Mouse (Mus musculus) frontal cortex, adult 2 months (tissue): ENCODE results near the gene Slc6a1. TPM values are rescaled to one million over a fixed set of nuclear protein-coding genes. Genes with fewer than 3 reads are reported as not detected.
"Not testable (repeated sequence)": the region's sequence is repeated elsewhere in the genome, so short reads cannot be mapped to it uniquely, and the experiment has no call there.

Source experiments
- DNase-seq, 2 experiments: peaks; one replicate each; pipeline ENCODE4 v3.0.0; 2022; ENCODE audit warnings: low spot score in 1 of 2; ENCODE audit errors: extremely low spot score in 1 of 2
- polyA plus RNA-seq: library from polyadenylated mRNA; depleted of rRNA; stranded (reverse); fragments of >200 nt; gene quantifications from 2 replicates; pipeline ENCODE4 v1.2.3, GENCODE M21; 2012

Slc6a1 gene
- polyA plus RNA-seq, 1 experiment = 446 TPM

GRCm38 (mm10) chr6:114289106-114289505 lies 6.7 kb downstream of the Slc6a1 start:
- no peak for DNase-seq

DNA sequence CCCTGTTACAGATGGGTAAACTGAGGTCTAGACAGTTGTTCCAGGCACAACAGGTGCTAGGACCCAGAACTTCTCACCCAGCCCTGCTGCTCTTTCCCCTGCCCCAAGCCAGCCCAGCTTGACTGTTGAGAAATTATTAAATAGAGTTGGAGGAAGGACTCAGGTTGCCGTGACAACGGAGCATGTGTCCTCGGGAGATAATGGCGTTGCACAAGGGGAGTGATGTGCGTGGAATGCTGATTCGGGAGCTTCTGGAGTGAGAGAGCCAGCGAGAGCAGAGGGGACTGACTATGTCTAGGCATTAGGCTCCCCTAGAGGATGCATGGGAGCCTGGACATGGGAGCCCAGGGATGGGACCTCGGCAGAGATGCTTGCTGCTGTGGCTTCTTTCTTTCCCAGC lies 7.7 kb downstream of the Slc6a1 start:
- peak; percentile 56 to 75 for DNase-seq

DNA sequence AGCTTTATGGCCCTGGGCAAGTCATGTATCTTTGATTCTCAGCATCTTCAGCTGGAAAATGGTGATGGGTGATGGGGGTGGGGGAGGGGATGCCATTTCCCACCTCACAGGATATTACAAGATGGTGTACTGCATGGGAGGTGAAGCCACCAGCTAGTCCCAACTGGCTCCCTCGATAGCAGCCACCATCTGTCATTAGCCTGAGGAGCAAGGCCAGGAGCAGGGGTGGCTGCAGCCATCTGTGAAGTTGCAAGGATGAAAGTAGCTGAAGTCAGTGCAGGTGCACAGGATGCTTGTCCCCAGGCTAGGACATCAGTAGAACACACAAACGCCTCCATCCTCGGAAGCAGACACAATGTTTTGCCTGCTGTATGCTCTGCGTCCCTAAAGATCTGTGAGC lies 8.5 kb downstream of the Slc6a1 start:
- no peak for DNase-seq

DNA sequence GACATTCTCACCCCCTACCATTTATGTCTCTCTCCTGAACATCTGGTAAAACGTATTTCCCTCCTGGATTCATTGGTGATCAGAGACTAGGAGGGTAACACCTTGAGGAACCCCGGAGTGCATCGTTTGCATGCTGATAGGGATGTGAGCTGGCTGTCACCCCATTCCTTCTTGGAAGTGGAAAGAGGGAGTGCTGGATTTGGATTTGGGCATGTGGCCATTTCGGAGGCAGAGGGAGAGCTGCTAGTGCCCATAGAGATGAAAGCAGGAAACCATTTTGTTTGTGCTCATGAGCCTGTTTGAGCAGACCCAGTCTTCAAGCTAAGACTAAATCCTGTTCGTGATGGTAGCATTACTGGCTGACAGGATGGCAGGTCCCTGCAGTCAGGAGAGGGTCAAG lies 9.0 kb downstream of the Slc6a1 start:
- DNase-seq = peak in 1 of 2 experiments; percentile 25

- peak in 1 of 2 experiments; percentile 33 for DNase-seq
Observed at GRCm38 (mm10) chr6:114293511-114293910, 11.1 kb downstream of the Slc6a1 start.

- DNase-seq = no peak
Observed at GRCm38 (mm10) chr6:114295086-114295485, 12.7 kb downstream of the Slc6a1 start.

DNA sequence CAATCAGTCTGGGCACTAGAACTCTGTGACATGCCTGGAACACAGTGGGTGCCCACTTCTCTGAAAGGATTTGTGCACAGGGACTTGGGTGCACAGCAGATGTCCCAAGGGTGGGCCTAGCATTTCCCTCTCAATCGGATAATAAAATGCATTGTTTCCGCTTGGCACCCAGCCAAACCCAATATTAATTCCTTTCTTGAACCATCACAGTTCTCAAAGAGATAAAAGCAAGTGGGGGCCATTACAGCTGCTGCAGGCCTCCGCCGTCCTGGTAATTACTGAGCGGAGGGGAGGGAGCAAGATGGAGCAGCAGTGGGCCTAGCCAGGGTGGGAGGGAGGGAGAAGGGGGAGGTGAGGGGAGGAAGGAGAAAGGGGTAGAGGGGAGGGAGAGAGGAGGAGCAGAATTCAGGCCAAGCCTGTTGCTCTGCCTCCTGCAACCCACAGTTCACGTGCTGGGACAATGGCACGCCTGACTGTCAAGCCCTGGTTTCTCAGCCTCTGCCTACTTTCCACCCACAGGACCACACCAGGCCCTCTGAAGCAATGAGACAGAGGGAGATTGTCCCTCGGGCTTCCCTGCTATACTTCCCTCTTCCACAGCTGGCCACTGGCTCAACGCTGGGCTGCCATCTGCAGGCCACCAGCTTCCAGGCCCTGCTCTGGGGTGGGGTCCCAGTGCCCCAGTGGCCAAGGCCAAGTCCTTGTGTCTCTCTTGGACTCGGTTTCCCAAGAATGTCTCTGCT lies 15.0 kb downstream of the Slc6a1 start:
- DNase-seq = no peak

DNA sequence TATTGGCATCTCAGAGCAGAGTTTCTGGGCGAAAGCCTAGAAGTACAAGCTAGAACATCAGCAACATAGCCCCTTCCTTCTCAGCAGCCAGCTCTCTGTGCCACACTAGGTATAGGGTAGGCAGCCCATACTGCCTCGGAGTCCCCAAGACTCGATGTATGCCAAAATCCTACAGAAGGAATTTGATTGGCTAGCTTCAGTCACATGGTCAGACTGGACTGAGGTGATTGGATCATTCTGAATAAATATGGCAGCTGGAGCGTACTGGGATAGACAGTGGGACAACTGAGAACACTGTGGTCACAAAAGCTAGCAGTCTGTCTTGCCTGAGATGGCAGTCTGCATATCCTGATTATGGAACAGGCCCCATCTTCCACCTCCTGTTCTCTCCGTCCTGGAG lies 17.3 kb downstream of the Slc6a1 start:
- DNase-seq = no peak

DNA sequence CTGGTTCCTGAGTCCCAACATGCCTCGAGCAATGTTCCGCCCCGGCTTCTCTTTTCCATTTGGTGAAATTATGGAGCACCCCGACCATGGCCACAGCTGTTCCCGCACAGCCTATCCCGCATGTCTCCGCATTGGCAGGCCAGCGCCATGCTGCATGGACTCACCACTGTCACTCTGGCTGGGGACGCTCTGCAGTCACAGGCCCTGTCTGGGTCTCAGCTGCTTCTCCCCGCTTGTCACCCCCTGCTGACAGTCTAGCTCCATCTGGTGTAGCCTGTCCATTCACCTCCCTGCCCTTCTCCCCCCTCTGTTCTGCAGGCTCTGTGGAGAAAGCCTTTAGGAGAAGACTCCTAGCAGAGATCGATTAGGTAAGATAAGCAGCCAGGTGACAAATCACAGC lies 18.3 kb downstream of the Slc6a1 start:
- no peak for DNase-seq

GRCm38 (mm10) chr6:114304668-114305067 lies 22.2 kb downstream of the Slc6a1 start:
- no peak for DNase-seq

- DNase-seq = no peak
Observed at GRCm38 (mm10) chr6:114320511-114320910, 38.1 kb downstream of the Slc6a1 start.

DNA sequence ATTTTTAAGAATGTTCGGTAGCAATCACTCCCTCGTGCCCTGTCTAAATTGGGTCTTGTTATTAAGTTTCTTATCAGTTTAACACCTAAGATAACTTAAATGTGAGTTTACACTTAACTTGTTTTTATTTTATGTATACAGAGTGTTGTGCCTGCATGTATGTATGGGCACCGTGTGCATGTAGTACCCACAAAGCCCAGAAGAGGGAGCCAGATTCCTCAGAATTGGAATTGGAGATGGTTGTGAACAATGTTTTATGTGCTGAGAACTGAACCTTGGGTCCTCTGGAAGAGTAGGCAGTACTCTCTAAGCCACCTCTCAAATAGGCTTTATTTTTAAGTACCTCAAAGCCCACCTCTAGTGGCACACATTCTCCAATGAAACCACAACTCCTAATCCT lies 38.7 kb downstream of the Slc6a1 start:
- no peak for DNase-seq

GRCm38 (mm10) chr6:114322914-114323313 lies 40.5 kb downstream of the Slc6a1 start:
- DNase-seq = no peak

GRCm38 (mm10) chr6:114324808-114325207 lies 42.4 kb downstream of the Slc6a1 start:
- DNase-seq = peak in 1 of 2 experiments; percentile 45

GRCm38 (mm10) chr6:114329597-114330470 lies 47.4 kb downstream of the Slc6a1 start:
- DNase-seq = peak in 1 of 2 experiments; percentile 24

GRCm38 (mm10) chr6:114331926-114332325 lies 49.5 kb downstream of the Slc6a1 start:
- DNase-seq = no peak

GRCm38 (mm10) chr6:114336128-114336943 lies 53.9 kb downstream of the Slc6a1 start:
- DNase-seq = no peak

- DNase-seq = no peak
Observed at GRCm38 (mm10) chr6:114336944-114337215, 54.4 kb downstream of the Slc6a1 start.

GRCm38 (mm10) chr6:114341381-114341780 lies 58.9 kb downstream of the Slc6a1 start:
- DNase-seq = not testable (repeated sequence)

DNA sequence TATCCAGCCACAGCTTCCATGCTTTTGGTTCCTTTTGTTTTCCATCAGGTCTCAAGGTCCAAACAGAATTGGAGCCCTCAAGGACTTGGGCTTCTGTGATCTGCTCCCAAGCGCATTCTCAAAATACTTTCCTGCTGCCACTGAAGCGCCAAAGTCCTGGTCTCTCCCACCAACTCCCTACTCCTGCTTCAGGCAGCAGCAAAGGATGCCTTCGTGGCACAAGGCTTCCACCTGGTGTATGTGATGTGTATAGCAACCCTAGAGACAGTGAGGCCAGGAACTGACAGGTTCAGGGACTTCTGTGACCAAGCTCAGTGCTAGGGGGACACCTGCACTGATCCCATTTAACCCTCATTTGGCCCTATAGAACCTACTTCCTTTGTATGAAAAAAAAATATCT lies 61.3 kb downstream of the Slc6a1 start:
- peak in 1 of 2 experiments; percentile 85 for DNase-seq

- peak in 1 of 2 experiments; percentile 88 for DNase-seq
Observed at GRCm38 (mm10) chr6:114345156-114345555, 62.7 kb downstream of the Slc6a1 start.
